14 mouse cellular contexts compared by ENCODE assay signal in genomic region chr12:80433266-80433665, GRCm38 (mm10). TPM values are rescaled to one million over a fixed set of nuclear protein-coding genes. Genes with fewer than 3 reads are reported as not detected.
DNase-seq lines count a peak whose midpoint lies in the region; ATAC-seq lines count a peak whose summit lies in the region.
"Had no signal": no experiment of that assay in that cellular context is flagged by ENCODE, and none has a peak within 500 bp of the region (broad histone marks: within the 10 kb centered on the region; RNA-seq: fewer than 3 reads in every experiment).

No protein-coding gene starts in this region.

- no peaks in the 10 kb centered on the region for H3K27me3 ChIP-seq in kidney, embryonic 16.5 days (ENCODE audit: insufficient read depth, low read length)
- H3K27me3 ChIP-seq: embryonic facial prominence, embryonic 12.5 days; liver, embryonic 15.5 days; midbrain, embryonic 12.5 days had no signal

- H3K4me1 ChIP-seq in kidney, embryonic 16.5 days (ENCODE audit: insufficient read depth, low read length) = peaks cover 19% of the 10 kb centered on the region

- peak; percentile 62 to 75 for DNase-seq in adrenal gland, adult (ENCODE audit: inconsistent age in 2 of 2, low spot score in 1 of 2)
- DNase-seq in adrenal gland, postnatal 4 days (ENCODE audit: low spot score in 2 of 2) = no peak
- DNase-seq in kidney, postnatal 36 days = peak; percentile 18 to 34
- DNase-seq in CD4-positive helper T cell, adult 2 months (ENCODE audit: low read depth, low spot score) = peak; percentile 64
- DNase-seq in brain, adult 2 months (ENCODE audit: low read depth, low spot score) = peak; percentile 24
- no peak for DNase-seq in testis, postnatal 14 days (ENCODE audit: low spot score)
- no peak for DNase-seq in layer of hippocampus, adult 9-11 months
- DNase-seq: B cell, adult 2 months; cerebellum, adult 2 months; heart, postnatal 14 days had no signal

- WGBS in kidney, embryonic 16.5 days = 54% methylated on average over 4 of the region's 4 CpGs

- no peak overlapping the region for H3K4me2 ChIP-seq in kidney, embryonic 16.5 days (replicated peaks; ENCODE audit: low read depth, low read length)
- H3K4me2 ChIP-seq: embryonic facial prominence, embryonic 12.5 days; liver, embryonic 15.5 days; midbrain, embryonic 12.5 days had no signal

- ATAC-seq in kidney, embryonic 16.5 days (ENCODE audit: low FRiP score, low TSS enrichment) = no peak

- H3K9ac ChIP-seq in kidney, embryonic 16.5 days (replicated peaks; ENCODE audit: low read length) = no peak overlapping the region; the same call in 1 of the 2 replicates
- H3K9ac ChIP-seq: embryonic facial prominence, embryonic 12.5 days; liver, embryonic 15.5 days; midbrain, embryonic 12.5 days had no signal

- H3K36me3 ChIP-seq in kidney, embryonic 16.5 days (ENCODE audit: insufficient read depth, low read length) = peaks cover 7% of the 10 kb centered on the region; the same call in 1 of the 2 replicates
- H3K36me3 ChIP-seq: midbrain, embryonic 12.5 days had no signal

- H3K27ac ChIP-seq in kidney, embryonic 16.5 days (ENCODE audit: low read length) = no peak overlapping the region
- H3K27ac ChIP-seq: embryonic facial prominence, embryonic 12.5 days; liver, embryonic 15.5 days; midbrain, embryonic 12.5 days had no signal

- no peaks in the 10 kb centered on the region for H3K9me3 ChIP-seq in kidney, embryonic 16.5 days (ENCODE audit: low read length)
- H3K9me3 ChIP-seq: embryonic facial prominence, embryonic 12.5 days; liver, embryonic 15.5 days; midbrain, embryonic 12.5 days had no signal

- no peak overlapping the region for H3K4me3 ChIP-seq in kidney, embryonic 16.5 days (ENCODE audit: low read length)
- H3K4me3 ChIP-seq: embryonic facial prominence, embryonic 12.5 days; liver, embryonic 15.5 days; midbrain, embryonic 12.5 days had no signal

RNA-seq across cellular contexts. Expression of gene Dcaf5, which starts 3.1 kb away (rescaled TPM):
- total RNA-seq in adrenal gland, postnatal 4 days (2021) = 10 to 100 TPM; 47.7 to 48.6 TPM
- 12.7 and 13.1 TPM in 2 replicates for polyA plus RNA-seq in kidney, embryonic 16.5 days (2015; fragmentation: Nextera tagmentation; extraction: Ambion mirVana)

RNA-seq across cellular contexts. Expression of gene Exd2, which starts 29.6 kb away (rescaled TPM):
- 10 to 100 TPM; 19.9 to 22.3 TPM for total RNA-seq in adrenal gland, postnatal 4 days (2021)
- 31.2 and 34.8 TPM in 2 replicates for polyA plus RNA-seq in kidney, embryonic 16.5 days (2015; fragmentation: Nextera tagmentation; extraction: Ambion mirVana)

Comparison
In these comparisons a context has a peak if more than half of its experiments do, and no peak if none do; other contexts are left out.
1. DNase-seq: peak in adrenal gland, adult (2 of 2), kidney, postnatal 36 days (2 of 2), CD4-positive helper T cell, adult 2 months (single experiment) and brain, adult 2 months (single experiment); none in adrenal gland, postnatal 4 days (0 of 2), testis, postnatal 14 days (single experiment) and layer of hippocampus, adult 9-11 months (single experiment).